Mouse (Mus musculus) forebrain, embryonic 11.5 days (tissue): ENCODE measurements around the gene Pknox2. TPM values are rescaled to one million over a fixed set of nuclear protein-coding genes. Genes with fewer than 3 reads are reported as not detected.
A peak's percentile ranks its signal among the peaks of the same experiment; 100 is the strongest.

Source experiments
- ATAC-seq: fragments of 200-750 bp; cut with Nextera tagmentation; replicated peaks from 2 replicates; pipeline ENCODE4 v1.8.0; 2017; ENCODE audit warnings: moderate TSS enrichment; ENCODE audit not compliant: low FRiP score
- DNase-seq: peaks from one replicate; pipeline ENCODE4 v3.0.0-alpha.2; 2017; ENCODE audit warnings: low spot score
- H3K27ac ChIP-seq: fragments of 300-500 bp; sonication (generic); 2 replicates; pipeline ENCODE4 v1.5.1; 2014; ENCODE audit warnings: low read depth, low read length
- H3K27me3 ChIP-seq: fragments of 300-500 bp; sonication (generic); 2 replicates; pipeline ENCODE4 v1.6.1; 2014; ENCODE audit warnings: mild to moderate bottlenecking, low read length, mixed read lengths; ENCODE audit not compliant: control insufficient read depth, insufficient read depth
- H3K36me3 ChIP-seq: fragments of 300-500 bp; sonication (generic); 2 replicates; pipeline ENCODE4 v1.6.1; 2014; ENCODE audit warnings: mild to moderate bottlenecking, low read length, moderate library complexity, mixed read lengths; ENCODE audit not compliant: control insufficient read depth, insufficient read depth
- H3K4me1 ChIP-seq: fragments of 300-500 bp; sonication (generic); replicated peaks from 2 replicates; pipeline ENCODE4 v1.6.1; 2014; ENCODE audit warnings: low read length, mixed read lengths; ENCODE audit not compliant: control insufficient read depth, insufficient read depth
- H3K4me2 ChIP-seq: fragments of 300-500 bp; sonication (generic); 2 replicates; pipeline ENCODE4 v1.6.1; 2014; ENCODE audit warnings: low read depth, mild to moderate bottlenecking, low read length, moderate library complexity, mixed read lengths; ENCODE audit not compliant: severe bottlenecking
- H3K4me3 ChIP-seq: fragments of 300-500 bp; sonication (generic); 2 replicates; pipeline ENCODE4 v1.5.1; 2014; ENCODE audit warnings: low read depth, low read length
- H3K9ac ChIP-seq: fragments of 300-500 bp; sonication (generic); 2 replicates; pipeline ENCODE4 v1.6.1; 2014; ENCODE audit warnings: low read length
- H3K9me3 ChIP-seq: fragments of 300-500 bp; sonication (generic); 2 replicates; pipeline ENCODE4 v1.6.1; 2016; ENCODE audit warnings: low read length, mixed read lengths; ENCODE audit not compliant: control insufficient read depth
- WGBS: fragments of 180-500 bp; shearing (Covaris S2); extraction: QIAGEN DNeasy Blood & Tissue Kit; methylation state at CpG from one replicate; pipeline ENCODE4 v1.1.7; 2014; 5-methylcytosine and 5-hydroxymethylcytosine counted together
- polyA plus RNA-seq: library from polyadenylated mRNA; unstranded; fragments of >200 nt; fragmentation: Nextera tagmentation; extraction: Ambion mirVana; gene quantifications from 2 replicates; pipeline ENCODE4 v1.2.1, GENCODE M21; 2014

Pknox2 gene
- polyA plus RNA-seq, 1 experiment from 2014 or later = 21.0 TPM

- no peak overlapping the region for H3K4me2 ChIP-seq
- H3K9me3 ChIP-seq = no peaks in the 10 kb centered on the region
- DNase-seq = no peak
- H3K4me3 ChIP-seq = no peak overlapping the region
- H3K4me1 ChIP-seq = peaks cover 15% of the 10 kb centered on the region
- H3K27me3 ChIP-seq = no peaks in the 10 kb centered on the region
- no peak overlapping the region for H3K9ac ChIP-seq
- WGBS = 82% methylated on average over 4 of the region's 4 CpGs
- no peaks in the 10 kb centered on the region for H3K36me3 ChIP-seq
- no peak for ATAC-seq
- no peak overlapping the region for H3K27ac ChIP-seq
Measured at GRCm38 (mm10) chr9:36942131-36942530, 205.1 kb downstream of the Pknox2 start.

- H3K27ac ChIP-seq = no peak overlapping the region
- ATAC-seq (peak; percentile 40; the same call in 1 of the 2 replicates), DNase-seq (no peak)
- H3K4me2 ChIP-seq = no peak overlapping the region
- no peaks in the 10 kb centered on the region for H3K27me3 ChIP-seq
- H3K9ac ChIP-seq = no peak overlapping the region
- peaks cover 15% of the 10 kb centered on the region for H3K4me1 ChIP-seq
- H3K4me3 ChIP-seq = no peak overlapping the region
- 12% methylated on average over 5 of the region's 5 CpGs for WGBS
- H3K36me3 ChIP-seq = no peaks in the 10 kb centered on the region
- H3K9me3 ChIP-seq = no peaks in the 10 kb centered on the region
Measured at GRCm38 (mm10) chr9:36941565-36941964, 205.6 kb downstream of the Pknox2 start.

GRCm38 (mm10) chr9:36938601-36939078 is 208.6 kb downstream of the Pknox2 start:
- peaks cover 18% of the 10 kb centered on the region for H3K4me1 ChIP-seq
- no peaks in the 10 kb centered on the region for H3K27me3 ChIP-seq
- H3K4me3 ChIP-seq = no peak overlapping the region
- ATAC-seq (peak; percentile 59), DNase-seq (no peak)
- WGBS = 51% methylated on average over 8 of the region's 8 CpGs
- no peaks in the 10 kb centered on the region for H3K9me3 ChIP-seq
- no peak overlapping the region for H3K9ac ChIP-seq
- H3K27ac ChIP-seq = peak overlapping the region; percentile 31; the same call in 1 of the 2 replicates
- H3K36me3 ChIP-seq = no peaks in the 10 kb centered on the region
- H3K4me2 ChIP-seq = no peak overlapping the region

GRCm38 (mm10) chr9:36933813-36934493 is 213.3 kb downstream of the Pknox2 start:
- 44% methylated on average over 16 of the region's 16 CpGs for WGBS
- H3K9me3 ChIP-seq = no peaks in the 10 kb centered on the region
- DNase-seq (peak; percentile 79), ATAC-seq (peak; percentile 87)
- 0 out of 2 replicates have a peak overlapping the region, but pooled peaks have one; percentile 1 for H3K4me2 ChIP-seq
- no peaks in the 10 kb centered on the region for H3K27me3 ChIP-seq
- H3K27ac ChIP-seq = no peak overlapping the region
- peaks cover 3% of the 10 kb centered on the region; the same call in 1 of the 2 replicates for H3K36me3 ChIP-seq
- H3K9ac ChIP-seq = 0 out of 2 replicates have a peak overlapping the region, but pooled peaks have one; percentile 30
- no peak overlapping the region for H3K4me3 ChIP-seq
- H3K4me1 ChIP-seq = peaks cover 8% of the 10 kb centered on the region

GRCm38 (mm10) chr9:36932950-36933812 is 214.0 kb downstream of the Pknox2 start:
- DNase-seq = no peak
- H3K27ac ChIP-seq = no peak overlapping the region
- no peaks in the 10 kb centered on the region for H3K27me3 ChIP-seq
- peaks cover 3% of the 10 kb centered on the region; the same call in 1 of the 2 replicates for H3K36me3 ChIP-seq
- no peak overlapping the region for H3K9ac ChIP-seq
- peak; percentile 55; the same call in 1 of the 2 replicates for ATAC-seq
- H3K4me3 ChIP-seq = no peak overlapping the region
- WGBS = 70% methylated on average over 12 of the region's 12 CpGs
- H3K4me2 ChIP-seq = no peak overlapping the region
- no peaks in the 10 kb centered on the region for H3K9me3 ChIP-seq
- 0 out of 2 replicates have a peak, but pooled peaks cover 3% of the 10 kb centered on the region for H3K4me1 ChIP-seq

- Histone ChIP-seq H3K9ac (no peak overlapping the region), H3K27ac (no peak overlapping the region), H3K36me3 (peaks cover 3% of the 10 kb centered on the region; the same call in 1 of the 2 replicates), H3K4me1 (0 out of 2 replicates have a peak, but pooled peaks cover 3% of the 10 kb centered on the region), H3K27me3 (no peaks in the 10 kb centered on the region), H3K4me2 (no peak overlapping the region), H3K9me3 (no peaks in the 10 kb centered on the region), H3K4me3 (no peak overlapping the region)
- DNase-seq = no peak
- 83% methylated on average over 4 of the region's 4 CpGs for WGBS
- ATAC-seq = no peak
Measured at GRCm38 (mm10) chr9:36931657-36932056, 215.6 kb downstream of the Pknox2 start.

- no peak overlapping the region for H3K4me3 ChIP-seq
- H3K27ac ChIP-seq = no peak overlapping the region
- 90% methylated on average over 5 of the region's 5 CpGs for WGBS
- no peak for ATAC-seq
- H3K9me3 ChIP-seq = no peaks in the 10 kb centered on the region
- H3K9ac ChIP-seq = no peak overlapping the region
- H3K27me3 ChIP-seq = no peaks in the 10 kb centered on the region
- H3K4me1 ChIP-seq = peaks cover 5% of the 10 kb centered on the region; the same call in 1 of the 2 replicates
- no peak overlapping the region for H3K4me2 ChIP-seq
- H3K36me3 ChIP-seq = no peaks in the 10 kb centered on the region
- no peak for DNase-seq
Measured at GRCm38 (mm10) chr9:36923753-36924152, 223.5 kb downstream of the Pknox2 start.

GRCm38 (mm10) chr9:36921718-36922415 is 225.3 kb downstream of the Pknox2 start:
- Histone ChIP-seq H3K27ac (no peak overlapping the region; the same call in 1 of the 2 replicates), H3K36me3 (no peaks in the 10 kb centered on the region), H3K9me3 (no peaks in the 10 kb centered on the region), H3K4me2 (no peak overlapping the region), H3K4me1 (peaks cover 7% of the 10 kb centered on the region), H3K9ac (no peak overlapping the region), H3K4me3 (no peak overlapping the region), H3K27me3 (no peaks in the 10 kb centered on the region)
- 36% methylated on average over 13 of the region's 13 CpGs for whole genome bisulfite sequencing
- DNase-seq (no peak), ATAC-seq (peak; percentile 69)
